22 mouse cellular contexts compared by ENCODE assay signal in the genomic region with DNA sequence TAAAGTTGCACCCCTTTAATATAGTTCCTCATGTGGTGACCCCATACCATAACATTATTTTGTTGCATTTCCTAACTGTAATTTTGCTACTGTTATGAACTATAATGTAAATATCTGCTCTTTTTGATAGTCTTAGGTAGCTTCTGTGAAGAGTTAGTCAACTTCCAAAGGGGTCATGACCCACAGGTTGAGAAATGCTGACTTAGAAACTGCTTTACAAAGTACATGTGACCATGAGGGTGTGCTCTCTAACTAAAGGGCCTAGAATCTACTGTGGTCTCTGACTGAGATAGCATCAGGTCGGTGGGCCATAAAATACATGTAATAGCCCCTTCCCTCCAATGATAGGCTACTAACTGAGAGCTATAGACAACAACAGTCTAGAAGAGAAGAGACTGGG. TPM values are rescaled to one million over a fixed set of nuclear protein-coding genes. Genes with fewer than 3 reads are reported as not detected.
DNase-seq lines count a peak whose midpoint lies in the region; ATAC-seq and TF ChIP-seq lines count a peak whose summit lies in the region.
"Had no signal": no experiment of that assay in that cellular context is flagged by ENCODE, and none has a peak within 500 bp of the region (broad histone marks: within the 10 kb centered on the region; RNA-seq: fewer than 3 reads in every experiment).

No protein-coding gene starts in this region.

- no peak overlapping the region for H3K4me3 ChIP-seq in liver, adult 2 months (ENCODE audit: insufficient read depth, low read depth, low read length)
- no peak overlapping the region for H3K4me3 ChIP-seq in liver, embryonic 12.5 days
- H3K4me3 ChIP-seq in liver, postnatal 0 days (ENCODE audit: low read depth, low read length), result no peak overlapping the region
- H3K4me3 ChIP-seq in forebrain, embryonic 16.5 days (replicated peaks; ENCODE audit: low read length), result no peak overlapping the region
- H3K4me3 ChIP-seq: embryonic facial prominence, embryonic 13.5 days; embryonic facial prominence, embryonic 15.5 days; erythroblast, embryonic 14.5 days; forebrain, embryonic 10.5 days; forebrain, embryonic 12.5 days had no signal

- no peak overlapping the region for H3K4me2 ChIP-seq in liver, embryonic 12.5 days
- no peak overlapping the region for H3K4me2 ChIP-seq in liver, postnatal 0 days (ENCODE audit: low read depth, low read length)
- H3K4me2 ChIP-seq in forebrain, embryonic 16.5 days (ENCODE audit: low read length), result no peak overlapping the region
- H3K4me2 ChIP-seq: embryonic facial prominence, embryonic 13.5 days; embryonic facial prominence, embryonic 15.5 days; forebrain, embryonic 12.5 days had no signal

- peaks cover 2% of the 10 kb centered on the region; the same call in 1 of the 2 replicates for H3K79me2 ChIP-seq in liver, adult 2 months (ENCODE audit: control insufficient read depth, insufficient read depth, low read length)

- no peaks in the 10 kb centered on the region for H3K27me3 ChIP-seq in liver, adult 2 months (ENCODE audit: control insufficient read depth, insufficient read depth, low read length)
- no peaks in the 10 kb centered on the region for H3K27me3 ChIP-seq in liver, embryonic 12.5 days (replicated peaks)
- H3K27me3 ChIP-seq in liver, postnatal 0 days (ENCODE audit: insufficient read depth, low read length), result no peaks in the 10 kb centered on the region
- no peaks in the 10 kb centered on the region for H3K27me3 ChIP-seq in forebrain, embryonic 16.5 days (replicated peaks; ENCODE audit: control insufficient read depth, insufficient read depth, low read length)
- H3K27me3 ChIP-seq: embryonic facial prominence, embryonic 13.5 days; embryonic facial prominence, embryonic 15.5 days; forebrain, embryonic 12.5 days had no signal

- no peak overlapping the region for H3K9ac ChIP-seq in liver, adult 2 months (ENCODE audit: low read depth, low read length)
- no peak overlapping the region for H3K9ac ChIP-seq in liver, embryonic 12.5 days
- H3K9ac ChIP-seq in liver, postnatal 0 days (replicated peaks), result no peak overlapping the region
- no peak overlapping the region for H3K9ac ChIP-seq in forebrain, embryonic 16.5 days (replicated peaks; ENCODE audit: low read depth, low read length)
- H3K9ac ChIP-seq: embryonic facial prominence, embryonic 13.5 days; embryonic facial prominence, embryonic 15.5 days; forebrain, embryonic 12.5 days; forebrain, postnatal 0 days had no signal

- TF ChIP-seq EP300 in liver, postnatal 0 days (IDR thresholded peaks at IDR 0.05; ENCODE audit: low read depth), result no peak

- no peaks in the 10 kb centered on the region for H3K9me3 ChIP-seq in liver, embryonic 12.5 days (replicated peaks)
- H3K9me3 ChIP-seq in liver, postnatal 0 days (ENCODE audit: low read length), result peaks cover 6% of the 10 kb centered on the region; the same call in 1 of the 2 replicates
- H3K9me3 ChIP-seq in forebrain, embryonic 16.5 days (ENCODE audit: control insufficient read depth, low read length), result no peaks in the 10 kb centered on the region
- H3K9me3 ChIP-seq: embryonic facial prominence, embryonic 13.5 days; embryonic facial prominence, embryonic 15.5 days; forebrain, embryonic 10.5 days; forebrain, embryonic 12.5 days had no signal

- no peak overlapping the region for H3K27ac ChIP-seq in liver, adult 2 months (replicated peaks; ENCODE audit: insufficient read depth, low read depth, low read length)
- no peak overlapping the region for H3K27ac ChIP-seq in liver, embryonic 12.5 days
- H3K27ac ChIP-seq in liver, postnatal 0 days (ENCODE audit: low read depth), result no peak overlapping the region
- no peak overlapping the region for H3K27ac ChIP-seq in forebrain, embryonic 16.5 days (ENCODE audit: low read length)
- H3K27ac ChIP-seq: embryonic facial prominence, embryonic 13.5 days; embryonic facial prominence, embryonic 15.5 days; forebrain, embryonic 10.5 days; forebrain, embryonic 12.5 days had no signal

- 70% methylated on average over 1 of the region's 1 CpGs for WGBS in liver, adult 2 months
- 64% methylated on average over 1 of the region's 1 CpGs for WGBS in liver, embryonic 12.5 days (ENCODE audit: insufficient replicate concordance)
- WGBS in liver, postnatal 0 days (ENCODE audit: insufficient replicate concordance), result 75% methylated on average over 1 of the region's 1 CpGs
- WGBS in forebrain, embryonic 16.5 days, result 87% methylated on average over 1 of the region's 1 CpGs

- H3K4me1 ChIP-seq in liver, adult 2 months (ENCODE audit: control insufficient read depth, insufficient read depth, low read length), result no peaks in the 10 kb centered on the region; the same call in 1 of the 2 replicates
- 0 out of 2 replicates have a peak, but pooled peaks cover 4% of the 10 kb centered on the region for H3K4me1 ChIP-seq in liver, embryonic 12.5 days
- no peaks in the 10 kb centered on the region for H3K4me1 ChIP-seq in liver, postnatal 0 days (ENCODE audit: insufficient read depth)
- H3K4me1 ChIP-seq in forebrain, embryonic 16.5 days (replicated peaks; ENCODE audit: control insufficient read depth, insufficient read depth, low read length), result no peaks in the 10 kb centered on the region
- H3K4me1 ChIP-seq: embryonic facial prominence, embryonic 15.5 days; forebrain, embryonic 10.5 days; forebrain, embryonic 12.5 days had no signal

- TF ChIP-seq POLR2A in liver, adult 2 months (IDR thresholded peaks at IDR 0.05; ENCODE audit: extremely low read depth, insufficient read depth, low read length), result no peak

- DNase-seq in liver, adult 2 months (ENCODE audit: extremely low read depth, low read depth, low spot score), result peak; percentile 63
- DNase-seq in liver, postnatal 0 days, result no peak
- no peak for DNase-seq in liver
- DNase-seq: adrenal gland, adult 2 months; adrenal gland, postnatal 10 days; adrenal gland, postnatal 25 days; cerebellum, adult 11 months; cerebellum, adult 18-20 months; cerebellum, adult 8-10 months; cerebellum, adult 9-11 months; cerebellum, postnatal 14 days; cerebellum, postnatal 36 days; embryo, embryonic 11 days; forebrain, postnatal 0 days had no signal

- peaks cover under 1% of the 10 kb centered on the region; the same call in 1 of the 2 replicates for H3K36me3 ChIP-seq in liver, adult 2 months (ENCODE audit: control insufficient read depth, insufficient read depth, low read length)
- H3K36me3 ChIP-seq in liver, embryonic 12.5 days, result peaks cover 5% of the 10 kb centered on the region
- no peaks in the 10 kb centered on the region for H3K36me3 ChIP-seq in liver, postnatal 0 days (replicated peaks; ENCODE audit: insufficient read depth, low read length)
- H3K36me3 ChIP-seq in forebrain, embryonic 16.5 days (ENCODE audit: control insufficient read depth, insufficient read depth), result no peaks in the 10 kb centered on the region
- H3K36me3 ChIP-seq: embryonic facial prominence, embryonic 13.5 days; embryonic facial prominence, embryonic 15.5 days; forebrain, embryonic 10.5 days; forebrain, embryonic 12.5 days had no signal

- no peak for TF ChIP-seq CTCF in liver, adult 2 months (IDR thresholded peaks at IDR 0.05; ENCODE audit: low read depth, low read length)
- no peak for TF ChIP-seq CTCF in liver, postnatal 0 days (IDR thresholded peaks at IDR 0.05; ENCODE audit: low read depth)

- ATAC-seq in liver, embryonic 12.5 days, result no peak
- ATAC-seq in liver, postnatal 0 days, result peak; percentile 50; the same call in 1 of the 2 replicates
- no peak for ATAC-seq in forebrain, embryonic 16.5 days
- ATAC-seq: forebrain, embryonic 14.5 days; forebrain, postnatal 0 days had no signal

RNA-seq across cellular contexts. Expression of gene Rbks, which starts 19.4 kb away (rescaled TPM):
- total RNA-seq in liver, adult 2 months (2014; rRNA removed), result 15.8 and 18.4 TPM in 2 replicates
- polyA plus RNA-seq in liver, adult 2 months (2012; rRNA removed), result 11.4 and 11.6 TPM in 2 replicates
- polyA plus RNA-seq in liver, embryonic 12.5 days (2016; fragmentation: Nextera tagmentation; extraction: Ambion mirVana), result 20.7 and 20.8 TPM in 2 replicates
- 23.4 and 24.1 TPM in 2 replicates for polyA plus RNA-seq in liver, postnatal 0 days (2015; fragmentation: Nextera tagmentation; extraction: Ambion mirVana)
- polyA plus RNA-seq in forebrain, embryonic 16.5 days (2015; fragmentation: Nextera tagmentation; extraction: Ambion mirVana), result 2.3 and 2.7 TPM in 2 replicates

RNA-seq across cellular contexts. Expression of gene Babam2, which starts 19.5 kb away (rescaled TPM):
- total RNA-seq in liver, adult 2 months (2014; rRNA removed), result 18.9 and 25.0 TPM in 2 replicates
- polyA plus RNA-seq in liver, adult 2 months (2012; rRNA removed), result 16.0 and 20.1 TPM in 2 replicates
- 41.3 and 41.7 TPM in 2 replicates for polyA plus RNA-seq in liver, embryonic 12.5 days (2016; fragmentation: Nextera tagmentation; extraction: Ambion mirVana)
- 22.1 and 25.2 TPM in 2 replicates for polyA plus RNA-seq in liver, postnatal 0 days (2015; fragmentation: Nextera tagmentation; extraction: Ambion mirVana)
- polyA plus RNA-seq in forebrain, embryonic 16.5 days (2015; fragmentation: Nextera tagmentation; extraction: Ambion mirVana), result 53.1 and 53.5 TPM in 2 replicates
